Mouse (Mus musculus): ENCODE data around the gene Plekhd1.

Plekhd1 gene

GRCm38 (mm10) chr12:80698526-80699143, 6.2 kb downstream of the Plekhd1 start:
- DNase-seq (ENCODE audit: low read depth, low spot score): no peak

- DNase-seq (ENCODE audit: low read depth, low spot score): no peak
Observed at GRCm38 (mm10) chr12:80699144-80699531, 6.7 kb downstream of the Plekhd1 start.

- DNase-seq (ENCODE audit: low read depth, low spot score): no peak
Observed at GRCm38 (mm10) chr12:80701332-80701731, 8.9 kb downstream of the Plekhd1 start.

GRCm38 (mm10) chr12:80706208-80706914, 14.0 kb downstream of the Plekhd1 start:
- DNase-seq (ENCODE audit: low read depth, low spot score): no peak

- no peak for DNase-seq (ENCODE audit: low read depth, low spot score)
Observed at GRCm38 (mm10) chr12:80706915-80707604, 14.7 kb downstream of the Plekhd1 start.

GRCm38 (mm10) chr12:80715915-80716314, 23.5 kb downstream of the Plekhd1 start:
- no peak for DNase-seq (ENCODE audit: low read depth, low spot score)

GRCm38 (mm10) chr12:80719141-80719540, 26.8 kb downstream of the Plekhd1 start:
- no peak for DNase-seq (ENCODE audit: low read depth, low spot score)

- peak; percentile 43 for DNase-seq (ENCODE audit: low read depth, low spot score)
Observed at GRCm38 (mm10) chr12:80720507-80720906, 28.1 kb downstream of the Plekhd1 start.

GRCm38 (mm10) chr12:80721458-80721857, 29.1 kb downstream of the Plekhd1 start:
- DNase-seq (ENCODE audit: low read depth, low spot score): peak; percentile 89

- DNase-seq (ENCODE audit: low read depth, low spot score): peak; percentile 70
Observed at GRCm38 (mm10) chr12:80724853-80725559, 32.6 kb downstream of the Plekhd1 start.

- DNase-seq (ENCODE audit: low read depth, low spot score): peak; percentile 55
Observed at GRCm38 (mm10) chr12:80728207-80728606, 35.8 kb downstream of the Plekhd1 start.

- peak; percentile 20 for DNase-seq (ENCODE audit: low read depth, low spot score)
Observed at GRCm38 (mm10) chr12:80728814-80729213, 36.4 kb downstream of the Plekhd1 start.

- no peak for DNase-seq (ENCODE audit: low read depth, low spot score)
Observed at GRCm38 (mm10) chr12:80729758-80730530, 37.6 kb downstream of the Plekhd1 start.

- DNase-seq (ENCODE audit: low read depth, low spot score): peak; percentile 91
Observed at GRCm38 (mm10) chr12:80730567-80730966, 38.2 kb downstream of the Plekhd1 start.

- DNase-seq (ENCODE audit: low read depth, low spot score): no peak
Observed at GRCm38 (mm10) chr12:80734526-80735470, 42.4 kb downstream of the Plekhd1 start.

GRCm38 (mm10) chr12:80736464-80737282, 44.3 kb downstream of the Plekhd1 start:
- peak; percentile 72 for DNase-seq (ENCODE audit: low read depth, low spot score)

- no peak for DNase-seq (ENCODE audit: low read depth, low spot score)
Observed at GRCm38 (mm10) chr12:80737283-80737600, 44.9 kb downstream of the Plekhd1 start.

GRCm38 (mm10) chr12:80739482-80739881, 47.1 kb downstream of the Plekhd1 start:
- peak; percentile 69 for DNase-seq (ENCODE audit: low read depth, low spot score)

- no peak for DNase-seq (ENCODE audit: low read depth, low spot score)
Observed at GRCm38 (mm10) chr12:80744614-80745013, 52.2 kb downstream of the Plekhd1 start.

All from ZHBTc4 (cell line).